Comparison of ENCODE assay signal across 17 mouse cellular contexts in the genomic region with DNA sequence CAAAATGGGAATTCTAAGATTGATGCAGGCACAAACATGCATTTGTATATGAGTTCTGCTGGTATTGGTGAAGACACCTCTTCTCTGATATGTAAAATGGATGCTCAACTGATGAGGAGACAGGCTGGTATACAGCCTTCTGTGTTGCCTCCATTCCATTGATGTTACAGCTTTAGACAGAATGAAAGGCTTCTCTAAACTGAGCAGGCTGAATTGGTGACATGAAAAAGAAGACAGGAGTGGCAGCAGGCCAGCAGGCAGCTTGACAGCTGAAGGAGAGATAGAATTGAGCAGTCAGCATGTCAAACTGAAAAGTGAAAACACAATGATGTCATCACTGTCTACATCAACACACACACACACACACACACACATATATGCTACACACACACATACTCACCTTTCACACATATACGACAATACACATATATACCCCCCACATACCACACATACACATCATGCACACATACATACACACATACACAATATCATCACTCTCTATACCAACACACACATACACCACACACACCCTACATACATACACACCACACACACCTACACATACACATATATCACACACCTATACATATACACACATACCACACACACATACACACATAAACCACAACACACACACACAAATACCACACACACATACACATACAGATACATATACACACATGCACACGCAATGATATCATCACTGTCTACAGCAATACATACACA.
A peak's percentile ranks its signal among the peaks of the same experiment; 100 is the strongest.
DNase-seq lines count a peak whose midpoint lies in the region; ATAC-seq and TF ChIP-seq lines count a peak whose summit lies in the region.
"Had no signal": no experiment of that assay in that cellular context is flagged by ENCODE, and none has a peak within 500 bp of the region (broad histone marks: within the 10 kb centered on the region; RNA-seq: fewer than 3 reads in every experiment).

No protein-coding gene starts in this region.

- TF ChIP-seq EP300 in heart, adult 2 months (IDR thresholded peaks at IDR 0.05; ENCODE audit: insufficient read depth, low read depth, low read length) = no peak

- 0 out of 2 replicates have a peak, but pooled peaks have one; percentile 23 for ATAC-seq in heart, embryonic 16.5 days (replicated peaks; ENCODE audit: extremely low read depth, insufficient read depth, low FRiP score)
- peak; percentile 37; the same call in 1 of the 2 replicates for ATAC-seq in midbrain, embryonic 15.5 days (replicated peaks)
- no peak for ATAC-seq in midbrain, embryonic 11.5 days (ENCODE audit: low FRiP score)
- peak; percentile 58 for ATAC-seq in forebrain, embryonic 16.5 days
- ATAC-seq: inflammation-experienced regulatory T-cells, adult 6 months; midbrain, embryonic 16.5 days had no signal

- no peaks in the 10 kb centered on the region for H3K36me3 ChIP-seq in heart, embryonic 16.5 days (ENCODE audit: control insufficient read depth, insufficient read depth)
- H3K36me3 ChIP-seq in heart, adult 2 months (ENCODE audit: control insufficient read depth, insufficient read depth, low read length) = no peaks in the 10 kb centered on the region
- no peaks in the 10 kb centered on the region for H3K36me3 ChIP-seq in midbrain, embryonic 15.5 days (replicated peaks)
- no peaks in the 10 kb centered on the region for H3K36me3 ChIP-seq in midbrain, embryonic 11.5 days (ENCODE audit: control insufficient read depth, insufficient read depth, low read length)
- H3K36me3 ChIP-seq in forebrain, embryonic 16.5 days (ENCODE audit: control insufficient read depth, insufficient read depth) = no peaks in the 10 kb centered on the region
- H3K36me3 ChIP-seq in limb, embryonic 10.5 days = no peaks in the 10 kb centered on the region
- H3K36me3 ChIP-seq: neural tube, embryonic 15.5 days had no signal

- DNase-seq in heart, adult 2 months = no peak
- no peak for DNase-seq in midbrain, embryonic 11.5 days (ENCODE audit: low spot score, missing footprints)
- peak; percentile 9 for DNase-seq in layer of hippocampus, adult 9-11 months
- DNase-seq in limb, embryonic 10.5 days (ENCODE audit: low spot score) = no peak
- DNase-seq: embryo, embryonic 11 days; heart, adult 18-20 months; kidney, adult 2 months; kidney, postnatal 10 days; lung, adult 18-20 months; lung, postnatal 14 days; thymus, postnatal 4 days had no signal

- H3K4me1 ChIP-seq in heart, embryonic 16.5 days (ENCODE audit: control insufficient read depth, insufficient read depth, low read length) = no peaks in the 10 kb centered on the region
- no peaks in the 10 kb centered on the region for H3K4me1 ChIP-seq in heart, adult 2 months (ENCODE audit: control insufficient read depth, insufficient read depth, low read length)
- H3K4me1 ChIP-seq in midbrain, embryonic 15.5 days = no peaks in the 10 kb centered on the region
- H3K4me1 ChIP-seq in midbrain, embryonic 11.5 days (ENCODE audit: control insufficient read depth, insufficient read depth, low read length) = no peaks in the 10 kb centered on the region
- H3K4me1 ChIP-seq in forebrain, embryonic 16.5 days (replicated peaks; ENCODE audit: control insufficient read depth, insufficient read depth, low read length) = no peaks in the 10 kb centered on the region; the same call in 1 of the 2 replicates
- no peaks in the 10 kb centered on the region for H3K4me1 ChIP-seq in limb, embryonic 10.5 days
- H3K4me1 ChIP-seq: neural tube, embryonic 15.5 days had no signal

- no peaks in the 10 kb centered on the region for H3K27me3 ChIP-seq in heart, embryonic 16.5 days (ENCODE audit: control insufficient read depth, insufficient read depth, low read length)
- no peaks in the 10 kb centered on the region for H3K27me3 ChIP-seq in heart, adult 2 months (ENCODE audit: control insufficient read depth, insufficient read depth, low read length)
- no peaks in the 10 kb centered on the region for H3K27me3 ChIP-seq in midbrain, embryonic 15.5 days (replicated peaks)
- H3K27me3 ChIP-seq in midbrain, embryonic 11.5 days (ENCODE audit: control insufficient read depth, insufficient read depth, low read length) = no peaks in the 10 kb centered on the region
- no peaks in the 10 kb centered on the region for H3K27me3 ChIP-seq in forebrain, embryonic 16.5 days (replicated peaks; ENCODE audit: control insufficient read depth, insufficient read depth, low read length)
- H3K27me3 ChIP-seq in limb, embryonic 10.5 days (ENCODE audit: low read depth, poor library complexity, severe bottlenecking) = no peaks in the 10 kb centered on the region
- H3K27me3 ChIP-seq: neural tube, embryonic 15.5 days had no signal

- no peak for TF ChIP-seq CTCF in heart, adult 2 months (IDR thresholded peaks at IDR 0.05)

- no peak for TF ChIP-seq POLR2A in heart, adult 2 months (IDR thresholded peaks at IDR 0.05; ENCODE audit: insufficient read depth, low read depth, low read length)

- no peak overlapping the region for H3K27ac ChIP-seq in heart, embryonic 16.5 days (ENCODE audit: low read length)
- H3K27ac ChIP-seq in heart, adult 2 months = no peak overlapping the region
- no peak overlapping the region for H3K27ac ChIP-seq in midbrain, embryonic 15.5 days
- no peak overlapping the region for H3K27ac ChIP-seq in midbrain, embryonic 11.5 days (ENCODE audit: low read depth, low read length)
- no peak overlapping the region for H3K27ac ChIP-seq in forebrain, embryonic 16.5 days (ENCODE audit: low read length)
- H3K27ac ChIP-seq in limb, embryonic 10.5 days = no peak overlapping the region
- H3K27ac ChIP-seq: neural tube, embryonic 15.5 days had no signal

- no peaks in the 10 kb centered on the region for H3K79me2 ChIP-seq in heart, adult 2 months (replicated peaks; ENCODE audit: control insufficient read depth, insufficient read depth, low read length)

- no peak overlapping the region for H3K4me2 ChIP-seq in heart, embryonic 16.5 days (ENCODE audit: low read depth, low read length)
- H3K4me2 ChIP-seq in midbrain, embryonic 15.5 days = no peak overlapping the region
- H3K4me2 ChIP-seq in midbrain, embryonic 11.5 days = no peak overlapping the region
- H3K4me2 ChIP-seq in forebrain, embryonic 16.5 days (ENCODE audit: low read length) = no peak overlapping the region
- H3K4me2 ChIP-seq: neural tube, embryonic 15.5 days had no signal

- H3K9ac ChIP-seq in heart, embryonic 16.5 days (ENCODE audit: low read length) = no peak overlapping the region
- no peak overlapping the region for H3K9ac ChIP-seq in heart, adult 2 months (ENCODE audit: low read depth, low read length)
- H3K9ac ChIP-seq in midbrain, embryonic 15.5 days = no peak overlapping the region
- no peak overlapping the region for H3K9ac ChIP-seq in midbrain, embryonic 11.5 days (ENCODE audit: low read length)
- no peak overlapping the region for H3K9ac ChIP-seq in forebrain, embryonic 16.5 days (replicated peaks; ENCODE audit: low read depth, low read length)
- H3K9ac ChIP-seq: neural tube, embryonic 15.5 days had no signal

- H3K4me3 ChIP-seq in heart, embryonic 16.5 days (ENCODE audit: low read length) = no peak overlapping the region
- H3K4me3 ChIP-seq in heart, adult 2 months = no peak overlapping the region
- no peak overlapping the region for H3K4me3 ChIP-seq in midbrain, embryonic 15.5 days
- H3K4me3 ChIP-seq in midbrain, embryonic 11.5 days (ENCODE audit: low read depth, low read length) = no peak overlapping the region
- no peak overlapping the region for H3K4me3 ChIP-seq in forebrain, embryonic 16.5 days (replicated peaks; ENCODE audit: low read length)
- H3K4me3 ChIP-seq in limb, embryonic 10.5 days = no peak overlapping the region
- H3K4me3 ChIP-seq: neural tube, embryonic 15.5 days had no signal

- WGBS in heart, embryonic 16.5 days = 72% methylated on average over 2 of the region's 2 CpGs
- WGBS in heart, adult 2 months = 71% methylated on average over 2 of the region's 2 CpGs
- 90% methylated on average over 2 of the region's 2 CpGs for whole genome bisulfite sequencing in midbrain, embryonic 15.5 days
- 88% methylated on average over 2 of the region's 2 CpGs for whole genome bisulfite sequencing in midbrain, embryonic 11.5 days
- 90% methylated on average over 2 of the region's 2 CpGs for WGBS in forebrain, embryonic 16.5 days
- 95% methylated on average over 2 of the region's 2 CpGs for WGBS in limb, embryonic 10.5 days

- intact Hi-C loops in heart, adult 2 months (cut with DNase I) = loop anchor here (10.0 kb wide), 1 partner anchor 313 kb away; a partner anchor contains a TSS

- H3K9me3 ChIP-seq in heart, embryonic 16.5 days (replicated peaks; ENCODE audit: control insufficient read depth, low read length) = no peaks in the 10 kb centered on the region; the same call in 1 of the 2 replicates
- no peaks in the 10 kb centered on the region for H3K9me3 ChIP-seq in midbrain, embryonic 15.5 days
- H3K9me3 ChIP-seq in midbrain, embryonic 11.5 days (ENCODE audit: control insufficient read depth, low read length) = no peaks in the 10 kb centered on the region
- no peaks in the 10 kb centered on the region for H3K9me3 ChIP-seq in forebrain, embryonic 16.5 days (ENCODE audit: control insufficient read depth, low read length)
- no peaks in the 10 kb centered on the region for H3K9me3 ChIP-seq in limb, embryonic 10.5 days (replicated peaks)
- H3K9me3 ChIP-seq: neural tube, embryonic 15.5 days had no signal
